Mouse (Mus musculus) gastrocnemius, adult 2 months (tissue): ENCODE measurements at regions not wholly inside any gene's neighbourhood (a gene's known extent, or its start where the extent isn't known, plus 50 kb on each side); places are given as distances from the start of the nearest gene placed in this dataset.

Experiments
- DNase-seq: peaks from one replicate; pipeline ENCODE4 v3.0.0; 2022
- H3K27ac ChIP-seq: fragments of 200-600 bp; 2 replicates; pipeline ENCODE4 v1.8.1; 2022; ENCODE audit warnings: mild to moderate bottlenecking
- H3K4me3 ChIP-seq: fragments of 200-600 bp; 2 replicates; pipeline ENCODE4 v1.8.1; 2022; ENCODE audit warnings: mild to moderate bottlenecking, moderate library complexity
- CTCF ChIP-seq: fragments of 200-600 bp; IDR thresholded peaks from 2 replicates; pipeline ENCODE4 v1.8.1; 2022; ENCODE audit warnings: antibody characterized with exemption, mild to moderate bottlenecking, moderate library complexity
- intact Hi-C: fragments of 180-260 bp; cut with DNase I; formaldehyde crosslinking; loops from one replicate; pipeline ENCODE4 v1.15.1; 2025

DNA sequence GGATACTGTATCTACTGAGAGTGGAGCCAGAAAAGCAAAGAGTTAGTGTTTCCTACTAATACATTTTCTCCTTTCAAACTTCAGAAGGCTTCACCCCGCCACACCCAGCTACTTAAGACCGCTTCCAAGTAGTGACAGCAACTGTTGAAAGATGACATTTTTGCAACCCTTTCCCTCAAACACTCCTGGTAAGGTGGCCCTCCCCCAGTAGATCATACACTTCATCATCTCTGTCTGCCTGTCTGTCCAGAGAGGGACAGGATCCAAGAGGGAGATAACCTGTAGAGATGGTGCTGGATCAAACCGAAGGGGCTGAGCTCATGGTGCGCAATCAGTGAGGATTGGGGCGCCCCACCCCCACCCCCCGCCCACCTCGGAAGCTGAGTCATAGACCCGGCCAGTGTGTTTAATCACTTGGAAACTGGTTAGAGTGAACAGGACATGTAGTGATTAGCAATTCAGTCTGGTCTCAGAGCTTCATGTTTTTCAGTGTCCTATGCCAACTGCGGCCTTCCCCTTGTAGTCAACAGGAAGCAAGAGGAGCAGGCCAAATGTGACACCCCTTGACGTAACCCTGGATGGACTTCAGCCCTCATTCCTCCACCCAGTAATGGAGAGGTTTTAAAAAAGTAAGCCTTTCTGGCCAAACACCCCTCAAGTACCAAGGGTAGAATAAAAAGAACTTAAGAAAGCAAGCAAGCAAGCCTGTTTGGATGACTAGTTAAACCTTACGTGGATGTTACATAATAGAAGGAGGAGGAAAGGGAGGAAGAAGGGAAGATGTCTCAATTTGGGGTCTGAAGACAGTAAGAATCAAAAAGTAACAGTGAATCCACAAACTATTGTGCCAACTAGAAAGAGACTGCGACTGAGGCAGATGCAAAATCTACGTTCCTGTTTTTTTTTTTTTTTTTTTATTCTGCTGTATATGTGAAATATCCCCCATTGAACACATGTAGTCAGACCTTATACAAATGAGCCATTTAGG, 2291.9 kb upstream of the Gm7489 start:
- DNase-seq, result peak; percentile 76
- TF ChIP-seq CTCF, result no peak
- Histone ChIP-seq H3K4me3 (peak overlapping the region; percentile 59), H3K27ac (peak overlapping the region; percentile 75)
- intact Hi-C loops, result no loop called here

DNA sequence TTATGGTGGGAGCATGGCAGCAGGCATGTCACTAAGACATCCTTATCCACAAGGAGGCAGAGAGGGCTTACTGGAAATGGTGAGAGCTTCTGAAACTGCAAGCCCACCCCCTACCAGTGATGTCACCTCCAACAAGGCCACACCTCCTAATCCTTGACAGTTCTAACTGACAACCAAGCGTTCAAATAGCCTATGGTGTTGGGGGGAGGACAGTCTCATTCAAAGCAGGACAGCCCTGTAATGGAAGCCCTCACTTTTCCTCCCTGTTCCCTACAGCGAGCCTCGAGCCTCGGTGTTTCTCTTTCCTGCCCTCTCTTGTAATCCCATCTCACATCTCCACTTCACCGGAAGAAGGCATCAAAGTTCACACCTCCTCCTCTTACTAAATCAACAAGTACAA, 2290.6 kb upstream of the Gm7489 start:
- TF ChIP-seq CTCF, result no peak
- no peak for DNase-seq
- H3K27ac ChIP-seq, result no peak overlapping the region
- no peak overlapping the region for H3K4me3 ChIP-seq
- intact Hi-C loops, result no loop called here

GRCm38 (mm10) chr15:51595655-51596054, 2289.1 kb upstream of the Gm7489 start:
- no peak for DNase-seq
- intact Hi-C loops, result no loop called here

GRCm38 (mm10) chr15:51597841-51598240, 2286.9 kb upstream of the Gm7489 start:
- DNase-seq, result no peak
- no peak for TF ChIP-seq CTCF
- no peak overlapping the region for H3K27ac ChIP-seq
- H3K4me3 ChIP-seq, result no peak overlapping the region
- intact Hi-C loops, result no loop called here

More at GRCm38 (mm10) chr15:51595655-51596054, 2289.1 kb upstream of the Gm7489 start:
- no peak overlapping the region for H3K27ac ChIP-seq
- H3K4me3 ChIP-seq, result no peak overlapping the region
- TF ChIP-seq CTCF, result peak; percentile 61

GRCm38 (mm10) chr15:51601128-51601855, 2283.4 kb upstream of the Gm7489 start:
- intact Hi-C loops, result no loop called here
- TF ChIP-seq CTCF, result no peak
- no peak overlapping the region for H3K27ac ChIP-seq

DNA sequence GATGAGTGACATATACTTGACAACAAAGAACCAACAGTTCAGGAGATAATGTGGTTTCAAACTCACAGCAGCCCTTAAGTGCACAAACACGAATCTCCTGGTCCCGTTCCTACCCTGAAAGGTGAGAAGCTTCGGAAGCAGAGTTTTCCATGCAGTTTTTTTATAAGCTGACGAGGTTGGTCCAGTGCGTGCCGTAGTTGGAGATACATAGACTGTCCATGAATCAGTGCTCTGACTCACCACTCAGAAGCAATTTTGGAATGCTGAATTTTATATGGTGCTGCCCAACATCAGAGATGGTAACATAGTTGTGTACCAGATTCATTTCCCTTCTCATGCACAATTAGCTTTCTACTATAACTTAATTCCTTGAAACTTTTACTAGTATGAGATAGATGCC, 2263.3 kb upstream of the Gm7489 start:
- no peak for DNase-seq
- Histone ChIP-seq H3K4me3 (no peak overlapping the region), H3K27ac (no peak overlapping the region)
- TF ChIP-seq CTCF, result no peak
- intact Hi-C loops, result no loop called here

More at GRCm38 (mm10) chr15:51601128-51601855, 2283.4 kb upstream of the Gm7489 start:
- no peak overlapping the region for H3K4me3 ChIP-seq
- DNase-seq, result no peak

DNA sequence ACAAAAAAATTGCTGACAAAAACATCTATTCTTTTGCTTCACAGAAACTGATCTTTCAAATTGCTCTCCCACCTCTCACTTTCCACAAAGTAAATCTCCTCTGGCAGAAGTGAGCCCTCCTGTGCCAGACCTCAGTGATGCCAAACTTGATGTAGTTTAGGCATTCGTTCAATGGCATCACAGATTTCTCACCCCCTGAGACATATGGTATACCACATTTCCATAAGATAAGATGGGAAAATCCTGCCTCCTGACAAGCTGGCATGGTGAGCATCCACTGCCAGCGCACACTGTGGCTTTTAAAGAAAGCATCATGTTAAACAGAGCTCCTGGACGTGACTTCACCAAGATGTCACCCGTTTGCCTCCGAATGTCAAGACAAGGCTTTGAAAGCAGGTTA, 2257.2 kb upstream of the Gm7489 start:
- DNase-seq, result no peak
- Histone ChIP-seq H3K4me3 (no peak overlapping the region), H3K27ac (no peak overlapping the region)
- TF ChIP-seq CTCF, result no peak
- intact Hi-C loops, result no loop called here

GRCm38 (mm10) chr15:51628518-51628917, 2256.2 kb upstream of the Gm7489 start:
- Histone ChIP-seq H3K27ac (no peak overlapping the region), H3K4me3 (no peak overlapping the region)
- intact Hi-C loops, result no loop called here
- DNase-seq, result no peak
- no peak for TF ChIP-seq CTCF

GRCm38 (mm10) chr15:51631881-51632280, 2252.8 kb upstream of the Gm7489 start:
- no peak for DNase-seq
- Histone ChIP-seq H3K4me3 (no peak overlapping the region), H3K27ac (no peak overlapping the region)
- intact Hi-C loops, result no loop called here
- TF ChIP-seq CTCF, result no peak

GRCm38 (mm10) chr15:51633068-51633467, 2251.6 kb upstream of the Gm7489 start:
- no peak for DNase-seq
- no peak overlapping the region for H3K27ac ChIP-seq
- no peak for TF ChIP-seq CTCF
- intact Hi-C loops, result no loop called here
- H3K4me3 ChIP-seq, result no peak overlapping the region

DNA sequence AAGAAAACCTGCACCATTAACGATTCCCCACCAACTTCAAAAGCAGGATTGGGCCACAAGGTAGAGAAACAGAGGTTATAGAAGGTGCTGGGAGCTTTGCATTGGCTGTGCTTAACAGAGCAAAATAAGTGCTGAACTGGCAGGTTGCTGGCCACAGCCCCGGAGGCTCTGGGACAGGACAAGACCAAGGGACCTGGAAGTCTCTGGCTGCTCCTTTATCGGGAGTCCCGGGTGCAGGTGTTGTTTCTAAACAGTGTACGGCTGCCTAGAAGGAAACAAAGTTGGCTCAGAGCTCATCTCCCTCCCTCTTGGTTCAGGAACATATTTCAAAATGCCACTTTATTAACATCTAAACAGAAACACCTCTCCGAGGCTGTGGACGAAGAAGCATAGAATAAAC, 2250.0 kb upstream of the Gm7489 start:
- DNase-seq, result no peak
- Histone ChIP-seq H3K27ac (no peak overlapping the region), H3K4me3 (no peak overlapping the region)
- no peak for TF ChIP-seq CTCF
- intact Hi-C loops, result no loop called here

GRCm38 (mm10) chr15:51635129-51635920, 2249.4 kb upstream of the Gm7489 start:
- intact Hi-C loops, result no loop called here
- no peak overlapping the region for H3K27ac ChIP-seq
- no peak overlapping the region for H3K4me3 ChIP-seq
- no peak for TF ChIP-seq CTCF
- DNase-seq, result no peak

GRCm38 (mm10) chr15:51637570-51637969, 2247.1 kb upstream of the Gm7489 start:
- TF ChIP-seq CTCF, result no peak
- no peak overlapping the region for H3K27ac ChIP-seq
- no peak overlapping the region for H3K4me3 ChIP-seq
- intact Hi-C loops, result no loop called here
- no peak for DNase-seq
